Mouse (Mus musculus) erythroblast, embryonic 14.5 days (primary cell): Measurements from ENCODE around the gene Ccs. TPM values are rescaled to one million over a fixed set of nuclear protein-coding genes. Genes with fewer than 3 reads are reported as not detected.
A peak's percentile ranks its signal among the peaks of the same experiment; 100 is the strongest.

Experiments
- H3K27me3 ChIP-seq: 2 replicates; pipeline ENCODE4 v1.6.1; 2012; ENCODE audit warnings: inconsistent platforms; ENCODE audit not compliant: control insufficient read depth
- H3K36me3 ChIP-seq: 2 replicates; pipeline ENCODE4 v1.6.1; 2012; ENCODE audit warnings: mild to moderate bottlenecking, inconsistent platforms; ENCODE audit not compliant: control insufficient read depth
- H3K4me1 ChIP-seq: 2 replicates; pipeline ENCODE4 v1.6.1; 2012; ENCODE audit warnings: inconsistent platforms; ENCODE audit not compliant: control insufficient read depth
- H3K4me3 ChIP-seq: replicated peaks from 2 replicates; pipeline ENCODE3; 2012; ENCODE audit warnings: moderate library complexity, mild to moderate bottlenecking, inconsistent platforms
- H3K9me3 ChIP-seq: 2 replicates; pipeline ENCODE4 v1.6.1; 2012; ENCODE audit warnings: low read length, inconsistent platforms, mixed read lengths; ENCODE audit not compliant: control insufficient read depth
- GATA1 ChIP-seq: IDR thresholded peaks from 2 replicates; pipeline ENCODE4 v1.6.1; 2012; ENCODE audit warnings: low read length, inconsistent platforms, mixed read lengths
- TAL1 ChIP-seq: IDR thresholded peaks from 3 replicates; pipeline ENCODE4 v1.6.1; 2012; ENCODE audit warnings: low read length, inconsistent platforms, mixed read lengths
- polyA plus RNA-seq: library from polyadenylated mRNA; stranded (reverse); fragments of >175 nt; gene quantifications from 2 replicates; pipeline ENCODE4 v1.2.3, GENCODE M21; 2012

Gene Ccs
- polyA plus RNA-seq, 1 experiment: 19.1 TPM

GRCm38 (mm10) chr19:4840848-4841247, 1.7 kb upstream of the Ccs start:
- H3K9me3 ChIP-seq: no peaks in the 10 kb centered on the region
- peaks cover 17% of the 10 kb centered on the region for H3K36me3 ChIP-seq
- peaks cover 57% of the 10 kb centered on the region for H3K4me1 ChIP-seq
- no peak overlapping the region for H3K4me3 ChIP-seq
- TF ChIP-seq TAL1: no peak
- TF ChIP-seq GATA1: no peak
- peaks cover 52% of the 10 kb centered on the region for H3K27me3 ChIP-seq

GRCm38 (mm10) chr19:4838526-4839140, 499 bp downstream of the Ccs start:
- H3K4me3 ChIP-seq: peak overlapping the region; percentile 71
- H3K27me3 ChIP-seq: peaks cover 40% of the 10 kb centered on the region
- H3K9me3 ChIP-seq: no peaks in the 10 kb centered on the region
- TF ChIP-seq TAL1 (no peak), GATA1 (no peak)
- peaks cover 32% of the 10 kb centered on the region for H3K36me3 ChIP-seq
- peaks cover 53% of the 10 kb centered on the region for H3K4me1 ChIP-seq

GRCm38 (mm10) chr19:4837049-4837448, 2.1 kb downstream of the Ccs start:
- H3K4me1 ChIP-seq: peaks cover 53% of the 10 kb centered on the region
- no peaks in the 10 kb centered on the region for H3K9me3 ChIP-seq
- H3K4me3 ChIP-seq: no peak overlapping the region
- peaks cover 47% of the 10 kb centered on the region for H3K36me3 ChIP-seq
- TF ChIP-seq TAL1 (no peak), GATA1 (no peak)
- H3K27me3 ChIP-seq: peaks cover 27% of the 10 kb centered on the region

GRCm38 (mm10) chr19:4836096-4836495, 3.0 kb downstream of the Ccs start:
- TF ChIP-seq TAL1 (no peak), GATA1 (no peak)
- no peaks in the 10 kb centered on the region for H3K9me3 ChIP-seq
- no peak overlapping the region for H3K4me3 ChIP-seq
- peaks cover 17% of the 10 kb centered on the region for H3K27me3 ChIP-seq
- H3K36me3 ChIP-seq: peaks cover 54% of the 10 kb centered on the region
- peaks cover 47% of the 10 kb centered on the region for H3K4me1 ChIP-seq

GRCm38 (mm10) chr19:4833977-4834376, 5.2 kb downstream of the Ccs start:
- Histone ChIP-seq H3K4me3 (no peak overlapping the region), H3K27me3 (no peaks in the 10 kb centered on the region), H3K9me3 (no peaks in the 10 kb centered on the region), H3K4me1 (peaks cover 32% of the 10 kb centered on the region), H3K36me3 (peaks cover 75% of the 10 kb centered on the region)
- TF ChIP-seq GATA1 (no peak), TAL1 (no peak)

- H3K36me3 ChIP-seq: peaks cover 93% of the 10 kb centered on the region
- H3K27me3 ChIP-seq: no peaks in the 10 kb centered on the region
- TF ChIP-seq GATA1: no peak
- no peak for TF ChIP-seq TAL1
- no peak overlapping the region for H3K4me3 ChIP-seq
- no peaks in the 10 kb centered on the region for H3K9me3 ChIP-seq
- H3K4me1 ChIP-seq: peaks cover 12% of the 10 kb centered on the region
Measured at GRCm38 (mm10) chr19:4829156-4829555, 10.0 kb downstream of the Ccs start.

GRCm38 (mm10) chr19:4828444-4829114, 10.6 kb downstream of the Ccs start:
- peaks cover 87% of the 10 kb centered on the region for H3K36me3 ChIP-seq
- peaks cover 12% of the 10 kb centered on the region for H3K4me1 ChIP-seq
- no peak overlapping the region for H3K4me3 ChIP-seq
- no peaks in the 10 kb centered on the region for H3K27me3 ChIP-seq
- TF ChIP-seq TAL1 (no peak), GATA1 (no peak)
- no peaks in the 10 kb centered on the region for H3K9me3 ChIP-seq

GRCm38 (mm10) chr19:4820678-4821303, 18.3 kb downstream of the Ccs start:
- TF ChIP-seq GATA1 (no peak), TAL1 (no peak)
- H3K4me3 ChIP-seq: no peak overlapping the region
- peaks cover 18% of the 10 kb centered on the region for H3K27me3 ChIP-seq
- no peaks in the 10 kb centered on the region for H3K4me1 ChIP-seq
- H3K9me3 ChIP-seq: no peaks in the 10 kb centered on the region
- peaks cover 16% of the 10 kb centered on the region for H3K36me3 ChIP-seq

- TF ChIP-seq TAL1: no peak
- TF ChIP-seq GATA1: no peak
- peaks cover 23% of the 10 kb centered on the region for H3K27me3 ChIP-seq
- H3K9me3 ChIP-seq: no peaks in the 10 kb centered on the region; the same call in 1 of the 2 replicates
- no peaks in the 10 kb centered on the region for H3K36me3 ChIP-seq
- peaks cover 2% of the 10 kb centered on the region for H3K4me1 ChIP-seq
- H3K4me3 ChIP-seq: no peak overlapping the region
Measured at GRCm38 (mm10) chr19:4817182-4817835, 21.8 kb downstream of the Ccs start.
